Comparison of ENCODE assay signal across 12 mouse cellular contexts in genomic region chr9:52289069-52289468, GRCm38 (mm10).
"Had no signal": no experiment of that assay in that cellular context is flagged by ENCODE, and none has a peak within 500 bp of the region (broad histone marks: within the 10 kb centered on the region; RNA-seq: fewer than 3 reads in every experiment).

No protein-coding gene starts in this region.

- H3K4me1 ChIP-seq: neural tube, embryonic 12.5 days had no signal

- H3K27ac ChIP-seq: kidney, postnatal 0 days; layer of hippocampus, adult 2 months; limb, embryonic 10.5 days; liver, embryonic 12.5 days; lung, embryonic 15.5 days; midbrain, embryonic 13.5 days; neural tube, embryonic 12.5 days; stomach, postnatal 0 days had no signal

- ATAC-seq: liver, embryonic 12.5 days; midbrain, embryonic 13.5 days had no signal

- H3K27me3 ChIP-seq: liver, embryonic 12.5 days; lung, embryonic 15.5 days; midbrain, embryonic 13.5 days; neural tube, embryonic 12.5 days had no signal

- H3K9me3 ChIP-seq: limb, embryonic 10.5 days; liver, embryonic 12.5 days; lung, embryonic 15.5 days; midbrain, embryonic 13.5 days; neural tube, embryonic 12.5 days had no signal

- H3K36me3 ChIP-seq: limb, embryonic 10.5 days; liver, embryonic 12.5 days; lung, embryonic 15.5 days; midbrain, embryonic 13.5 days; neural tube, embryonic 12.5 days had no signal

- H3K4me3 ChIP-seq: layer of hippocampus, adult 2 months; limb, embryonic 10.5 days; liver, embryonic 12.5 days; lung, embryonic 15.5 days; midbrain, embryonic 13.5 days; neural tube, embryonic 12.5 days had no signal

- H3K9ac ChIP-seq: liver, embryonic 12.5 days; lung, embryonic 15.5 days; midbrain, embryonic 13.5 days; neural tube, embryonic 12.5 days had no signal

- H3K4me2 ChIP-seq: liver, embryonic 12.5 days; lung, embryonic 15.5 days; midbrain, embryonic 13.5 days; neural tube, embryonic 12.5 days had no signal

- DNase-seq: kidney, adult 18-20 months; kidney, postnatal 4 days; lung, postnatal 14 days; thymus, postnatal 4 days had no signal
